Mouse (Mus musculus) liver, adult 2 months (tissue): Measurements from ENCODE around the gene Tbcb.

ENCODE experiments used
- CTCF ChIP-seq: fragments of 200-500 bp; IDR thresholded peaks from 2 replicates; pipeline ENCODE4 v1.5.1; 2011; ENCODE audit warnings: low read depth, low read length, control low read depth
- POLR2A ChIP-seq: fragments of 200-500 bp; IDR thresholded peaks from 2 replicates; pipeline ENCODE4 v1.6.1; 2011; ENCODE audit warnings: low read length, control low read depth; ENCODE audit not compliant: insufficient read depth; ENCODE audit errors: extremely low read depth

GRCm38 (mm10) chr7:30181308-30181707, 50.8 kb downstream of the Tbcb start:
- TF ChIP-seq CTCF: peak; percentile 67
- no peak for TF ChIP-seq POLR2A
